Mouse (Mus musculus) embryonic facial prominence, embryonic 14.5 days (tissue): ENCODE results near the gene Tmem88. TPM values are rescaled to one million over a fixed set of nuclear protein-coding genes. Genes with fewer than 3 reads are reported as not detected.
A peak's percentile ranks its signal among the peaks of the same experiment; 100 is the strongest.

Experiments
- ATAC-seq: fragments of 200-750 bp; cut with Nextera tagmentation; 2 replicates; pipeline ENCODE4 v1.8.0; 2017; ENCODE audit warnings: low read depth, moderate number of reproducible peaks, moderate TSS enrichment
- DNase-seq: peaks from one replicate; pipeline ENCODE4 v3.0.0-alpha.2; 2015; ENCODE audit warnings: low spot score
- H3K27ac ChIP-seq: fragments of 300-500 bp; sonication (generic); replicated peaks from 2 replicates; pipeline ENCODE4 v1.5.1; 2014; ENCODE audit warnings: low read depth, mild to moderate bottlenecking, low read length, moderate library complexity
- H3K27me3 ChIP-seq: fragments of 300-500 bp; sonication (generic); replicated peaks from 2 replicates; pipeline ENCODE4 v1.6.1; 2014; ENCODE audit warnings: low read length; ENCODE audit not compliant: control insufficient read depth, insufficient read depth
- H3K36me3 ChIP-seq: fragments of 300-500 bp; sonication (generic); 2 replicates; pipeline ENCODE4 v1.6.1; 2014; ENCODE audit warnings: low read length, mixed read lengths; ENCODE audit not compliant: control insufficient read depth, insufficient read depth
- H3K4me1 ChIP-seq: fragments of 300-500 bp; sonication (generic); 2 replicates; pipeline ENCODE4 v1.6.1; 2014; ENCODE audit warnings: antibody characterized with exemption, low read length; ENCODE audit not compliant: control insufficient read depth, insufficient read depth
- H3K4me2 ChIP-seq: fragments of 300-500 bp; sonication (generic); 2 replicates; pipeline ENCODE4 v1.6.1; 2014; ENCODE audit warnings: low read depth, mild to moderate bottlenecking, low read length, moderate library complexity, mixed read lengths
- H3K4me3 ChIP-seq: fragments of 300-500 bp; sonication (generic); 2 replicates; pipeline ENCODE4 v1.5.1; 2014; ENCODE audit warnings: low read depth, mild to moderate bottlenecking, low read length
- H3K9ac ChIP-seq: fragments of 300-500 bp; sonication (generic); 2 replicates; pipeline ENCODE4 v1.6.1; 2014; ENCODE audit warnings: low read depth, mild to moderate bottlenecking, low read length, moderate library complexity, mixed read lengths
- H3K9me3 ChIP-seq: fragments of 300-500 bp; sonication (generic); 2 replicates; pipeline ENCODE4 v1.6.1; 2016; ENCODE audit warnings: low read length; ENCODE audit not compliant: control insufficient read depth
- WGBS: fragments of 180-500 bp; shearing (Covaris S2); extraction: QIAGEN DNeasy Blood & Tissue Kit; methylation state at CpG from one replicate; pipeline ENCODE4 v1.1.7; 2014; 5-methylcytosine and 5-hydroxymethylcytosine counted together
- polyA plus RNA-seq: library from polyadenylated mRNA; unstranded; fragments of >200 nt; fragmentation: Nextera tagmentation; extraction: Ambion mirVana; gene quantifications from 2 replicates; pipeline ENCODE4 v1.2.1, GENCODE M21; 2014

The Tmem88 gene
- polyA plus RNA-seq, 1 experiment from 2014 or later: 19.2 TPM

GRCm38 (mm10) chr11:69408541-69409377 lies 10.7 kb upstream of the Tmem88 start:
- peak overlapping the region; percentile 97 for H3K27ac ChIP-seq
- no peaks in the 10 kb centered on the region for H3K9me3 ChIP-seq
- ATAC-seq (peak; percentile 82), DNase-seq (peak; percentile 97)
- H3K36me3 ChIP-seq: peaks cover 62% of the 10 kb centered on the region
- H3K4me2 ChIP-seq: peak overlapping the region; percentile 92
- WGBS: under 1% methylated on average over 32 of the region's 33 CpGs
- H3K27me3 ChIP-seq: no peaks in the 10 kb centered on the region
- peaks cover 31% of the 10 kb centered on the region for H3K4me1 ChIP-seq
- peak overlapping the region; percentile 77 for H3K4me3 ChIP-seq
- H3K9ac ChIP-seq: peak overlapping the region; percentile 90

GRCm38 (mm10) chr11:69407724-69408004 lies 9.6 kb upstream of the Tmem88 start:
- Histone ChIP-seq H3K27ac (no peak overlapping the region), H3K4me2 (peak overlapping the region; percentile 92), H3K9ac (0 out of 2 replicates have a peak overlapping the region, but pooled peaks have one; percentile 90), H3K4me3 (no peak overlapping the region), H3K36me3 (peaks cover 65% of the 10 kb centered on the region), H3K27me3 (no peaks in the 10 kb centered on the region), H3K9me3 (no peaks in the 10 kb centered on the region), H3K4me1 (peaks cover 20% of the 10 kb centered on the region)
- ATAC-seq: no peak
- DNase-seq: no peak
- WGBS: 93% methylated on average over 4 of the region's 4 CpGs

- peaks cover 63% of the 10 kb centered on the region for H3K36me3 ChIP-seq
These were observed 9.1 kb upstream of the Tmem88 start for GRCm38 (mm10) chr11:69406867-69407723.

GRCm38 (mm10) chr11:69406282-69406681 lies 8.2 kb upstream of the Tmem88 start:
- Histone ChIP-seq H3K4me2 (no peak overlapping the region), H3K4me3 (no peak overlapping the region), H3K36me3 (peaks cover 69% of the 10 kb centered on the region), H3K4me1 (peaks cover 10% of the 10 kb centered on the region; the same call in 1 of the 2 replicates), H3K9me3 (no peaks in the 10 kb centered on the region), H3K27me3 (no peaks in the 10 kb centered on the region), H3K9ac (no peak overlapping the region), H3K27ac (no peak overlapping the region)
- 87% methylated on average over 19 of the region's 19 CpGs for WGBS
- DNase-seq (no peak), ATAC-seq (no peak)

More at GRCm38 (mm10) chr11:69406867-69407723, 9.1 kb upstream of the Tmem88 start:
- H3K9me3 ChIP-seq: no peaks in the 10 kb centered on the region
- no peak overlapping the region for H3K9ac ChIP-seq
- DNase-seq (no peak), ATAC-seq (no peak)
- no peak overlapping the region for H3K4me2 ChIP-seq
- H3K4me1 ChIP-seq: peaks cover 15% of the 10 kb centered on the region
- H3K4me3 ChIP-seq: no peak overlapping the region
- WGBS: 87% methylated on average over 16 of the region's 16 CpGs
- no peak overlapping the region for H3K27ac ChIP-seq
- no peaks in the 10 kb centered on the region for H3K27me3 ChIP-seq

GRCm38 (mm10) chr11:69405397-69406200 lies 7.6 kb upstream of the Tmem88 start:
- Histone ChIP-seq H3K9ac (no peak overlapping the region), H3K4me1 (peaks cover 10% of the 10 kb centered on the region; the same call in 1 of the 2 replicates), H3K9me3 (no peaks in the 10 kb centered on the region), H3K4me2 (no peak overlapping the region), H3K27ac (no peak overlapping the region), H3K4me3 (no peak overlapping the region), H3K27me3 (no peaks in the 10 kb centered on the region; the same call in 1 of the 2 replicates), H3K36me3 (peaks cover 76% of the 10 kb centered on the region)
- ATAC-seq (no peak), DNase-seq (no peak)
- 88% methylated on average over 21 of the region's 24 CpGs for WGBS

GRCm38 (mm10) chr11:69404595-69405396 lies 6.8 kb upstream of the Tmem88 start:
- WGBS: 93% methylated on average over 10 of the region's 24 CpGs
- Histone ChIP-seq H3K27me3 (no peaks in the 10 kb centered on the region; the same call in 1 of the 2 replicates), H3K36me3 (peaks cover 84% of the 10 kb centered on the region)

GRCm38 (mm10) chr11:69403691-69404594 lies 5.9 kb upstream of the Tmem88 start:
- Histone ChIP-seq H3K9me3 (no peaks in the 10 kb centered on the region), H3K27me3 (no peaks in the 10 kb centered on the region; the same call in 1 of the 2 replicates), H3K36me3 (peaks cover 93% of the 10 kb centered on the region), H3K27ac (no peak overlapping the region), H3K4me3 (no peak overlapping the region), H3K4me1 (peaks cover 8% of the 10 kb centered on the region), H3K4me2 (no peak overlapping the region), H3K9ac (no peak overlapping the region)
- ATAC-seq: no peak
- 93% methylated on average over 32 of the region's 38 CpGs for WGBS
- no peak for DNase-seq

More at GRCm38 (mm10) chr11:69404595-69405396, 6.8 kb upstream of the Tmem88 start:
- H3K4me3 ChIP-seq: no peak overlapping the region
- ATAC-seq (no peak), DNase-seq (no peak)
- H3K9ac ChIP-seq: no peak overlapping the region
- peaks cover 10% of the 10 kb centered on the region for H3K4me1 ChIP-seq
- H3K9me3 ChIP-seq: no peaks in the 10 kb centered on the region
- H3K27ac ChIP-seq: no peak overlapping the region
- H3K4me2 ChIP-seq: no peak overlapping the region
